Mouse (Mus musculus) limb, embryonic 10.5 days (tissue): ENCODE results near the gene Ppm1h. TPM values are rescaled to one million over a fixed set of nuclear protein-coding genes. Genes with fewer than 3 reads are reported as not detected.
"Not testable (repeated sequence)": the region's sequence is repeated elsewhere in the genome, so short reads cannot be mapped to it uniquely, and the experiment has no call there.

Experiments used
- DNase-seq: peaks from one replicate; pipeline ENCODE4 v3.0.0-alpha.2; 2017; ENCODE audit warnings: low spot score
- H3K27ac ChIP-seq: fragments of 300-500 bp; sonication (generic); 2 replicates; pipeline ENCODE4 v1.5.1; 2016; ENCODE audit warnings: mild to moderate bottlenecking
- H3K27me3 ChIP-seq: fragments of 300-500 bp; sonication (generic); 2 replicates; pipeline ENCODE4 v1.6.1; 2016; ENCODE audit warnings: low read depth, mild to moderate bottlenecking; ENCODE audit not compliant: poor library complexity, severe bottlenecking
- H3K36me3 ChIP-seq: fragments of 300-500 bp; sonication (generic); 2 replicates; pipeline ENCODE4 v1.6.1; 2016; ENCODE audit warnings: mild to moderate bottlenecking, moderate library complexity
- H3K4me1 ChIP-seq: fragments of 300-500 bp; sonication (generic); 2 replicates; pipeline ENCODE4 v1.6.1; 2016
- H3K4me3 ChIP-seq: fragments of 300-500 bp; sonication (generic); 2 replicates; pipeline ENCODE4 v1.5.1; 2016; ENCODE audit warnings: mild to moderate bottlenecking, moderate library complexity
- H3K9me3 ChIP-seq: fragments of 300-500 bp; sonication (generic); replicated peaks from 2 replicates; pipeline ENCODE4 v1.6.1; 2016; ENCODE audit warnings: mild to moderate bottlenecking
- WGBS: fragments of 180-500 bp; shearing (Covaris S2); methylation state at CpG from one replicate; pipeline ENCODE4 v1.1.7; 2016; 5-methylcytosine and 5-hydroxymethylcytosine counted together
- polyA plus RNA-seq: library from polyadenylated mRNA; unstranded; fragments of >200 nt; fragmentation: Nextera tagmentation; extraction: Ambion mirVana; gene quantifications from 2 replicates; pipeline ENCODE4 v1.2.1, GENCODE M21; 2016

Gene Ppm1h
- polyA plus RNA-seq, 1 experiment from 2014 or later = 4.4 TPM

- WGBS = 6% methylated on average over 19 of the region's 19 CpGs
- Histone ChIP-seq H3K27me3 (no peaks in the 10 kb centered on the region), H3K4me3 (peak overlapping the region; percentile 42), H3K36me3 (no peaks in the 10 kb centered on the region), H3K4me1 (peaks cover 81% of the 10 kb centered on the region), H3K27ac (peak overlapping the region; percentile 95), H3K9me3 (no peaks in the 10 kb centered on the region)
- peak; percentile 86 for DNase-seq
These were observed 234.3 kb downstream of the Ppm1h start for GRCm38 (mm10) chr10:122912701-122913368.

GRCm38 (mm10) chr10:122913393-122913792 is 234.8 kb downstream of the Ppm1h start:
- Histone ChIP-seq H3K27me3 (no peaks in the 10 kb centered on the region), H3K4me1 (peaks cover 87% of the 10 kb centered on the region), H3K4me3 (peak overlapping the region; percentile 42), H3K36me3 (no peaks in the 10 kb centered on the region), H3K9me3 (no peaks in the 10 kb centered on the region), H3K27ac (peak overlapping the region; percentile 95)
- peak; percentile 61 for DNase-seq
- WGBS = 29% methylated on average over 11 of the region's 11 CpGs

GRCm38 (mm10) chr10:122915905-122916304 is 237.3 kb downstream of the Ppm1h start:
- Histone ChIP-seq H3K9me3 (no peaks in the 10 kb centered on the region), H3K36me3 (0 out of 2 replicates have a peak, but pooled peaks cover 2% of the 10 kb centered on the region), H3K27ac (peak overlapping the region; percentile 81), H3K4me3 (no peak overlapping the region), H3K27me3 (no peaks in the 10 kb centered on the region), H3K4me1 (peaks cover 76% of the 10 kb centered on the region)
- peak; percentile 36 for DNase-seq
- WGBS = 73% methylated on average over 8 of the region's 8 CpGs

GRCm38 (mm10) chr10:122917648-122918324 is 239.2 kb downstream of the Ppm1h start:
- Histone ChIP-seq H3K4me3 (no peak overlapping the region), H3K9me3 (no peaks in the 10 kb centered on the region), H3K4me1 (peaks cover 62% of the 10 kb centered on the region), H3K27ac (peak overlapping the region; percentile 70), H3K27me3 (no peaks in the 10 kb centered on the region), H3K36me3 (0 out of 2 replicates have a peak, but pooled peaks cover 2% of the 10 kb centered on the region)
- peak; percentile 29 for DNase-seq
- WGBS = 86% methylated on average over 14 of the region's 14 CpGs

GRCm38 (mm10) chr10:122918325-122918694 is 239.7 kb downstream of the Ppm1h start:
- Histone ChIP-seq H3K4me1 (peaks cover 57% of the 10 kb centered on the region), H3K27me3 (no peaks in the 10 kb centered on the region), H3K27ac (peak overlapping the region; percentile 70), H3K4me3 (no peak overlapping the region), H3K36me3 (0 out of 2 replicates have a peak, but pooled peaks cover 2% of the 10 kb centered on the region), H3K9me3 (no peaks in the 10 kb centered on the region)
- WGBS = 86% methylated on average over 9 of the region's 9 CpGs
- DNase-seq = no peak

GRCm38 (mm10) chr10:122918754-122919153 is 240.2 kb downstream of the Ppm1h start:
- Histone ChIP-seq H3K27me3 (no peaks in the 10 kb centered on the region), H3K36me3 (0 out of 2 replicates have a peak, but pooled peaks cover 2% of the 10 kb centered on the region), H3K4me1 (peaks cover 52% of the 10 kb centered on the region), H3K9me3 (no peaks in the 10 kb centered on the region), H3K4me3 (no peak overlapping the region), H3K27ac (peak overlapping the region; percentile 70; the same call in 1 of the 2 replicates)
- DNase-seq = peak; percentile 29
- WGBS = 67% methylated on average over 5 of the region's 5 CpGs

GRCm38 (mm10) chr10:122919416-122919815 is 240.9 kb downstream of the Ppm1h start:
- WGBS = 87% methylated on average over 2 of the region's 2 CpGs
- Histone ChIP-seq H3K4me3 (no peak overlapping the region), H3K27ac (peak overlapping the region; percentile 30; the same call in 1 of the 2 replicates)

GRCm38 (mm10) chr10:122920218-122920795 is 241.7 kb downstream of the Ppm1h start:
- Histone ChIP-seq H3K4me1 (peaks cover 42% of the 10 kb centered on the region), H3K27me3 (no peaks in the 10 kb centered on the region), H3K9me3 (no peaks in the 10 kb centered on the region), H3K36me3 (0 out of 2 replicates have a peak, but pooled peaks cover 2% of the 10 kb centered on the region), H3K4me3 (no peak overlapping the region), H3K27ac (no peak overlapping the region)
- WGBS = 93% methylated on average over 11 of the region's 11 CpGs
- no peak for DNase-seq

More at GRCm38 (mm10) chr10:122919416-122919815, 240.9 kb downstream of the Ppm1h start:
- H3K9me3 ChIP-seq = no peaks in the 10 kb centered on the region
- H3K36me3 ChIP-seq = 0 out of 2 replicates have a peak, but pooled peaks cover 2% of the 10 kb centered on the region
- peaks cover 46% of the 10 kb centered on the region for H3K4me1 ChIP-seq
- no peaks in the 10 kb centered on the region for H3K27me3 ChIP-seq
- peak; percentile 29 for DNase-seq

- Histone ChIP-seq H3K27me3 (no peaks in the 10 kb centered on the region), H3K4me3 (no peak overlapping the region), H3K4me1 (peaks cover 25% of the 10 kb centered on the region), H3K36me3 (0 out of 2 replicates have a peak, but pooled peaks cover 2% of the 10 kb centered on the region), H3K9me3 (no peaks in the 10 kb centered on the region), H3K27ac (no peak overlapping the region)
- DNase-seq = peak; percentile 32
- 42% methylated on average over 7 of the region's 7 CpGs for WGBS
These were observed 243.7 kb downstream of the Ppm1h start for GRCm38 (mm10) chr10:122922226-122922625.

GRCm38 (mm10) chr10:122924571-122924970 is 246.0 kb downstream of the Ppm1h start:
- H3K27me3 ChIP-seq, H3K36me3 ChIP-seq, H3K4me3 ChIP-seq, H3K27ac ChIP-seq, H3K9me3 ChIP-seq, DNase-seq: not testable (repeated sequence)
- peaks cover 22% of the 10 kb centered on the region for H3K4me1 ChIP-seq
- WGBS = 91% methylated on average over 5 of the region's 5 CpGs

- Histone ChIP-seq H3K27ac (no peak overlapping the region), H3K9me3 (no peaks in the 10 kb centered on the region), H3K36me3 (no peaks in the 10 kb centered on the region), H3K4me3 (no peak overlapping the region), H3K4me1 (peaks cover 39% of the 10 kb centered on the region), H3K27me3 (no peaks in the 10 kb centered on the region)
- DNase-seq = no peak
- WGBS = 90% methylated on average over 4 of the region's 4 CpGs
These were observed 247.7 kb downstream of the Ppm1h start for GRCm38 (mm10) chr10:122926275-122926674.

GRCm38 (mm10) chr10:122930520-122930919 is 252.0 kb downstream of the Ppm1h start:
- Histone ChIP-seq H3K4me1 (peaks cover 59% of the 10 kb centered on the region), H3K27ac (peak overlapping the region; percentile 73), H3K36me3 (no peaks in the 10 kb centered on the region), H3K4me3 (no peak overlapping the region), H3K9me3 (no peaks in the 10 kb centered on the region), H3K27me3 (no peaks in the 10 kb centered on the region)
- DNase-seq = peak; percentile 28
- 72% methylated on average over 4 of the region's 4 CpGs for WGBS
